Mouse (Mus musculus): ENCODE data around the gene Kdm3a. TPM values are rescaled to one million over a fixed set of nuclear protein-coding genes. Genes with fewer than 3 reads are reported as not detected.

The Kdm3a gene
- 62.3 and 67.8 TPM in 2 replicates for polyA plus RNA-seq (2016; fragmentation: Nextera tagmentation; extraction: Ambion mirVana)

DNA sequence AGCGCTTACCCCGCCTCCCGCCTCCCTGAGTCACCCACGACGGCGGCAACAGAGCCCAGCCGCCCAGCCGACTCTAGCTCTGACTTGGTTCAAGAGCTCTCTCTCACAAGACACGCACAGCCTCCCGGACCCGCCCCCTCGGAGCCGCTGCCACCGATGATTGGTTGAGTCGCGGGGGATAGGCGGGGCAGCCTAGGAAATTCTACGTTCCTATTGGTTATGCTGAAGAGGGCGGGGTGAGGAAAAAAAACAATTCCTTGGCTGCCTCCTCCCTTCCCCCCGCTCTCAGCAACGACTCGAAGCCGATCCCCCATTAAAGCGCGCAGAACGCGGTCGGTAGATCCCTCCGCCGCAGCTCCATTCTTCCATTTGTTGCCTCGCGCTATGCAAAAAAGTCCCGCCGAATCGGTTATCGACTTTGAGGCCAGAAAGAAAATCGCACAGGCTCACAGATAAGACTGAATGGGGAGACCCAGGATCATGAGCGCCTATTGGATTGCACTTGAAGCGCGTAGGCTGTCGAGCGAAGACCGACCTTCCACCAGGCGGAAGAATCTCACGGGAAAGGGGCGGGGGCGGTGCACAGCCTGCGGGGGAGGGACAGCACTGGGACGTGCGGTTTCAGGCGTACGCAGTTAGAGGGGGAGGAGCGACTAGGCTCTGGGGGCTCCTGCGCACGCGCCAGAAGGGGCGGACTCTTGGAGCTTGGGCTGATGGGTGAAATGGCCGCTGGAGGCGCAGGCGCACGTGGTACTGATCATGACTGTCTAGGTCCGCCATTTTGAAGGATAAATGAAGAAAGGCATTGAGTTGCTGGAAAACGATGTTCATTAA, at the start of gene Kdm3a:
Gene Kdm3a (minus strand): TSS at position 162 of the 834 bp plus-strand sequence.
- under 1% methylated on average over 61 of the region's 63 CpGs for whole genome bisulfite sequencing
- H3K36me3 ChIP-seq: peaks cover 8% of the 10 kb centered on the region; the same call in 1 of the 2 replicates
- H3K9ac ChIP-seq: peak within 1 kb of the TSS; percentile 84
- H3K27ac ChIP-seq: peak within 1 kb of the TSS; percentile 99
- peak within 1 kb of the TSS; percentile 80 for H3K4me2 ChIP-seq (replicated peaks)
- H3K9me3 ChIP-seq: no peaks in the 10 kb centered on the region
- ATAC-seq (ENCODE audit: insufficient number of reproducible peaks, insufficient read depth, low FRiP score, low TSS enrichment): peak; percentile 95
- peaks cover 23% of the 10 kb centered on the region for H3K4me1 ChIP-seq
- peak within 1 kb of the TSS; percentile 78 for H3K4me3 ChIP-seq
- no peaks in the 10 kb centered on the region for H3K27me3 ChIP-seq

DNA sequence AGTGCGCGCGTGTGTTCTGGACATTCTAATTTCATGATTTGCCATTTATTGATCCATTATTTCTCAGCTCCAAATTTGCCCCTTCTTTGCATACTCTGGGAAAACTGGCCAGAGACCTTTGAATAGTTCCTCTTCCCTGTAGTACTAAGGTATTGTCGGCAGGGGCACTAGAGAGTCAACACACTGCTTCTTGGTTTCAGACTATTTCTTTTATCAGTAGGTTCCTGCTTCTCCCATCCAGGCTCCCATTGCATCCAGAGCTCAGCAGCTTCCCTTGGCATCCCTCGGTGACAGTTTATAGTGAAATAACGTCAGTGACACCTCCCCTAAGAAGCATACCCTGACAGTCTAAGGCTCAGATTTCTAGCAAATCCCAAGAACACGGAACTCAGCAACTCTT, 46.1 kb upstream of the Kdm3a start:
- no peak overlapping the region for H3K4me3 ChIP-seq
- H3K4me2 ChIP-seq (replicated peaks): no peak overlapping the region
- H3K27me3 ChIP-seq: peaks cover 3% of the 10 kb centered on the region; the same call in 1 of the 2 replicates
- 67% methylated on average over 7 of the region's 7 CpGs for WGBS
- no peak overlapping the region for H3K27ac ChIP-seq
- no peaks in the 10 kb centered on the region for H3K4me1 ChIP-seq
- ATAC-seq (ENCODE audit: insufficient number of reproducible peaks, insufficient read depth, low FRiP score, low TSS enrichment): no peak
- H3K9ac ChIP-seq: no peak overlapping the region
- no peaks in the 10 kb centered on the region for H3K36me3 ChIP-seq
- H3K9me3 ChIP-seq: no peaks in the 10 kb centered on the region

DNA sequence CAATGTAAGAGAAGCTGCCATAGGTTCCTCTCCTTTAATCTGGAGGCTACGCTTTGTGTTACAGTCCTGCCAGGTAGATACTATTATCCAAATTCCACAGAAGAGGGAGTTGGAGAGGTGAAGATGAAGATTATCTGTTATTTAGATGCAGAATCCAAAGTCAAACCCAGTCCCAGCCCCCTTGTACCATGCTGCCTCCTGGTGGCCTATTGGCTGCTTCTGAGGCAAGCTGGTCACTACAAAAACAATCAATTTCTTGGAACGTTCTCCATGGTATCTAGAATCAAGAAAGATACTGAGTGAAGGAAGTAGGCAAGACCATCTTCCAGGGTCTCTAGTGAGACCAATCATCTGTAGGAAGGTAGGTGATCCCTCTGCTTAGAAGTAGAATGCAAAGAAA, 40.4 kb upstream of the Kdm3a start:
- 69% methylated on average over 2 of the region's 2 CpGs for WGBS
- Histone ChIP-seq H3K27ac (no peak overlapping the region), H3K4me1 (no peaks in the 10 kb centered on the region), H3K4me2 (replicated peaks) (no peak overlapping the region), H3K36me3 (no peaks in the 10 kb centered on the region), H3K4me3 (no peak overlapping the region), H3K9me3 (no peaks in the 10 kb centered on the region), H3K9ac (no peak overlapping the region), H3K27me3 (peaks cover 3% of the 10 kb centered on the region; the same call in 1 of the 2 replicates)
- ATAC-seq (ENCODE audit: insufficient number of reproducible peaks, insufficient read depth, low FRiP score, low TSS enrichment): no peak

DNA sequence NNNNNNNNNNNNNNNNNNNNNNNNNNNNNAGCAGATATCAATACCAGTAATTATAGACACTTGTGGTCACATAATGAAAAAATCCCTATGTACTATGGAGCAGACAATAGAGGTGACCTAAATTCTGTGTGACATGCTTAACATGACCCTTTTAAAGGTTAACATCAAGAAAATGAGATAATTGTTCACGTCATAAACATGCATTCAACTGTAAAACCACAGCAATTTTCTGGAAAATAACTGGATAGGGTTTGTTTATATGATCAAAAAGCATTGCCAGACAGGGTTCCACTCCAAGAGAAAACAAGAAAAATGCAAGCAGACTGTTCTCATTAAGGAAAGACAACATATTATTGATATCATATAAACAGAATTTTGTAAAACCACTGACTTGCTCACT, 31.7 kb upstream of the Kdm3a start:
- Histone ChIP-seq H3K4me3 (no peak overlapping the region), H3K36me3 (no peaks in the 10 kb centered on the region), H3K4me1 (no peaks in the 10 kb centered on the region), H3K27ac (no peak overlapping the region), H3K4me2 (replicated peaks) (no peak overlapping the region), H3K9me3 (no peaks in the 10 kb centered on the region), H3K27me3 (peaks cover 6% of the 10 kb centered on the region; the same call in 1 of the 2 replicates), H3K9ac (no peak overlapping the region)
- 46% methylated on average over 1 of the region's 1 CpGs for WGBS
- no peak for ATAC-seq (ENCODE audit: insufficient number of reproducible peaks, insufficient read depth, low FRiP score, low TSS enrichment)

DNA sequence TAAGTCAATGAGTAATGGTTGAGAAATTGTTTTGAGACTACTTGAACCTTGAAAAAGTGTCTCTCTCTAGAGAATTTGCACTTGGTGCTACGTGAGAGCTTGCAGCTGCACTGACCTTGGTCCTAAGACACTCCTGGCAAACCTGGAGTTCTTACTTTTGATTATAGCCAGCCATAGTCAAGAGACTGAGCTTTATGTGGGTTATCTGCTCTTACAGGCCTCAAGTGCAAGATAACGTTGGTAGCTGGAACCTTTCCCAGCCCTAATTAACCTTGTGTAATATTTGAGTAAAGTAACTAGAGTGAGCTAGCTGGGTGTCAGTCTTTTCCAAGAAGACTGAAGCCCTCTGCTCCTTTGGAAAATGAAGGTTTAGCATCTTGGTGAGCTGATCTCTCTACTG, 25.5 kb upstream of the Kdm3a start:
- no peaks in the 10 kb centered on the region for H3K36me3 ChIP-seq
- H3K4me1 ChIP-seq: no peaks in the 10 kb centered on the region
- no peak overlapping the region for H3K4me3 ChIP-seq
- no peak overlapping the region for H3K4me2 ChIP-seq (replicated peaks)
- H3K27ac ChIP-seq: no peak overlapping the region
- H3K9ac ChIP-seq: no peak overlapping the region
- no peak for ATAC-seq (ENCODE audit: insufficient number of reproducible peaks, insufficient read depth, low FRiP score, low TSS enrichment)
- H3K27me3 ChIP-seq: peaks cover 6% of the 10 kb centered on the region; the same call in 1 of the 2 replicates
- 66% methylated on average over 2 of the region's 2 CpGs for WGBS
- H3K9me3 ChIP-seq: no peaks in the 10 kb centered on the region

DNA sequence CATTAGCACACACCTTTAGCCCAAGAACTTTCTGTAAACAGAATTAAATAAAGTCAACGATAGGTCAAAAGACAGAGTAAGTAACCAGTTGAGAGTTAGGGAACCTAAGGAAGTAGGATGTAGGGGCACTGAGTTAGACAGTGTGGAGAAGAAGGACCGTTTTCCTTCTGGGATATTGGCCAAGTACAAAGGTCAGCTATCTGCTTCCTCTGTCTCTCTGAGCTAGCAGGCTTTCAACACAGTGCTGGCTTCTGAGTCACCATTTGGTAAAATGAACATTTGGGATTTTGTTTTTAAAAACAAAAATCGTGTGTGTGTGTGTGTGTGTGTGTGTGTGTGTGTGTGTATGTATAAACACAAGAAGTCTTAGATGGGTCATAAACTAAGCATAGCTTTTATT, 23.0 kb upstream of the Kdm3a start:
- ATAC-seq (ENCODE audit: insufficient number of reproducible peaks, insufficient read depth, low FRiP score, low TSS enrichment): no peak
- no peak overlapping the region for H3K9ac ChIP-seq
- no peak overlapping the region for H3K4me2 ChIP-seq (replicated peaks)
- no peak overlapping the region for H3K4me3 ChIP-seq
- no peaks in the 10 kb centered on the region for H3K36me3 ChIP-seq
- no peaks in the 10 kb centered on the region for H3K4me1 ChIP-seq
- no peak overlapping the region for H3K27ac ChIP-seq
- no peaks in the 10 kb centered on the region for H3K9me3 ChIP-seq
- no peaks in the 10 kb centered on the region for H3K27me3 ChIP-seq
- WGBS: 79% methylated on average over 3 of the region's 3 CpGs

DNA sequence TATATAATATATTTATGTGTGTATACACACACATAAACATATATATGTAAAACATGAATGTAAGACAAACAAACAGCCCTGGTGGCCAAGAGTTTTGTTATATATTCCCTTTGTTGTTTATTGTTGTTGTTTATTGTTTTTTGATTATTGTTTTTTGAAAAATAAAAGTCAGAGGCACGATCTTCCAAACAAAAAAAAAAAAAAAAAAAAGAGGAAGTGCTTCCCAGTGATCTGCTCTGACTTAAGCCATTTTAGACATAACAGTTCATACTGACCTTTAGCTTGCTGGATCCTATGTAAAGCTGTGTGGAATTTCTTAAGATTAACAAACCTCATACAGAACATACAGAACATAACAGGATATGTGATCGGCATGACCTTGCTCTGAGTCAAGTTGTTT, 19.1 kb upstream of the Kdm3a start:
- no peak for ATAC-seq (ENCODE audit: insufficient number of reproducible peaks, insufficient read depth, low FRiP score, low TSS enrichment)
- 88% methylated on average over 2 of the region's 2 CpGs for WGBS

DNA sequence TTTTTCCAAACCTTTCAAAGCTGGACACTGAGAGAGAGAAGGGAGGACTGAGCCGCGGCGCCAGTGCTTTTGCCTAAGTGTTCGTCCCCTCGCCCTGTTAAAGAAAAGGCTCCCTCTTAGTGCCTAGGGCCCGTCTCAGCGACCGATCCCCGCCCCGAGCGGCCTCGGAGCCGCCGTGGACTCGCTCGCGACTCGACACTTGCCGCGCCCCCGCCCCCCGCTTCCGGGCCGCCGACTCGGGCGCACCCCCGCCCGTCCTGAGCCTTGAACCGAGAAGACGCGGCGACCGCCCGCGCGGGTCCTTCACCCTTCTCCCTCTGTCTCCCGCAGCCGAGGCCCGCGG, 333 bp downstream of the Kdm3a start:
- peaks cover 8% of the 10 kb centered on the region; the same call in 1 of the 2 replicates for H3K36me3 ChIP-seq
- WGBS: under 1% methylated on average over 39 of the region's 41 CpGs
- peak overlapping the region; percentile 84 for H3K9ac ChIP-seq
- H3K4me3 ChIP-seq: peak overlapping the region; percentile 78
- no peaks in the 10 kb centered on the region for H3K27me3 ChIP-seq
- H3K27ac ChIP-seq: peak overlapping the region; percentile 99
- H3K9me3 ChIP-seq: no peaks in the 10 kb centered on the region
- peak overlapping the region; percentile 80 for H3K4me2 ChIP-seq (replicated peaks)
- peak; percentile 17; the same call in 1 of the 2 replicates for ATAC-seq (ENCODE audit: insufficient number of reproducible peaks, insufficient read depth, low FRiP score, low TSS enrichment)
- H3K4me1 ChIP-seq: peaks cover 23% of the 10 kb centered on the region

More for the DNA sequence above, 19.1 kb upstream of the Kdm3a start:
- Histone ChIP-seq H3K27me3 (no peaks in the 10 kb centered on the region), H3K4me1 (no peaks in the 10 kb centered on the region), H3K4me2 (replicated peaks) (no peak overlapping the region), H3K9ac (no peak overlapping the region), H3K9me3 (no peaks in the 10 kb centered on the region), H3K36me3 (no peaks in the 10 kb centered on the region), H3K27ac (no peak overlapping the region), H3K4me3 (no peak overlapping the region)

DNA sequence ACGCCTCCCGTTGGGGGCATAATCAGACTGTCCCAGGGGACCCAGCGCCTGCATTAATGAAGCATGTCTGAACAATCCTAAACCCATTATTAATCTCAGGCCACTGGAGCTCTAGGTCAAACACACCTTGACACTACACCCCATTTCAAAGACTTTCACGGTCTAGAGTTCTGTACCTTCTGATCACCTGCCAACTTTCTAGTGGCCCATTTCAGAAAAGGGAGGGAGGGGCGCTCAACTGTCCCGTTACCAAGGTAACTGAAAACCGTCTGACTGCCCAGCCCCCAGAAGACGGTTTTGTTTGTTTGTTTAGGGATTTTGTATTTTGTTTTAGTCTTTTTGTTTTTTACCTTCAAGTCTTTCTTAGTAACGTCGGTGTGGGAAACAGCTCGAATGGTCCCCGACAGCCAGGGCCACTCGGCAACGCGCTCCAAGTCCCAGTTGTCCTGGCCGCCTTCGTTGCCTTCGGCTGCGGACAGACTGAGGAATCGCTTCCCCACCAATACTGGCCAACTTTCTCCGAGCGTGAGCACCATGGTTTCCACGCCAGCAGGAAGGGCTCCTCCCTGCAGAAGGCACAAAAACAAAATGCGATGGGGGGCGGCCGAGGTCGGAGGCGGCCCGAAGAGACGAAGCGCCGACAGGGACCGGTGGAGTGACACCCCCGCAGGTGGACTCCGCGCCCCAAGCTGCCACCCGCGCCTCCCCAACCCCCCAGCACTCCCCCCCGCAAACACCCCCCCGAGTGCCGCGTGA, 906 bp downstream of the Kdm3a start:
- H3K9me3 ChIP-seq: no peaks in the 10 kb centered on the region
- 3% methylated on average over 42 of the region's 42 CpGs for WGBS
- H3K36me3 ChIP-seq: peaks cover 12% of the 10 kb centered on the region
- H3K4me3 ChIP-seq: peak overlapping the region; percentile 78
- peak overlapping the region; percentile 99 for H3K27ac ChIP-seq
- H3K27me3 ChIP-seq: no peaks in the 10 kb centered on the region
- H3K4me2 ChIP-seq (replicated peaks): peak overlapping the region; percentile 80
- H3K4me1 ChIP-seq: peaks cover 23% of the 10 kb centered on the region
- H3K9ac ChIP-seq: peak overlapping the region; percentile 84
- no peak; the same call in 1 of the 2 replicates for ATAC-seq (ENCODE audit: insufficient number of reproducible peaks, insufficient read depth, low FRiP score, low TSS enrichment)

DNA sequence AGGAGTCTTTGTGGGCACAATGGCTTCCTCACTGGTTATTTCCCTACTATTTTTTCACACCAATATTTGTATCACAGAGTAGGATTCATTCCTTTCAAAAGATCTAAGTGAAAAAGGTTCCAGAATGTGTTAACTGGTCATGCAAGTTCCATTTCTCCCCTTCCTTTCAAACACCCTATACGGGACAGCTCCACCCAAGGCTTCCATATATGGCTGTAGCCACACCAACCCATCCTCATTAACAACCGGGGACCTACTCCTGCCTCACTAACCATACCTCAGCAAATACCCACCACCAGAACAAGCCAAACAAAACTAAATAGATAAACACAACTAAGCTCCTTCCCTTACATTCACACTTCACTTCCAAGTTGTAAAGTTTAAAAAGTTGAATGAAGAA, 1.6 kb downstream of the Kdm3a start:
- Histone ChIP-seq H3K9ac (no peak overlapping the region), H3K27ac (no peak overlapping the region), H3K27me3 (no peaks in the 10 kb centered on the region), H3K4me3 (peak overlapping the region; percentile 78), H3K9me3 (no peaks in the 10 kb centered on the region), H3K4me2 (replicated peaks) (peak overlapping the region; percentile 80), H3K36me3 (peaks cover 18% of the 10 kb centered on the region), H3K4me1 (peaks cover 23% of the 10 kb centered on the region)
- 12% methylated on average over 2 of the region's 2 CpGs for WGBS
- no peak for ATAC-seq (ENCODE audit: insufficient number of reproducible peaks, insufficient read depth, low FRiP score, low TSS enrichment)

DNA sequence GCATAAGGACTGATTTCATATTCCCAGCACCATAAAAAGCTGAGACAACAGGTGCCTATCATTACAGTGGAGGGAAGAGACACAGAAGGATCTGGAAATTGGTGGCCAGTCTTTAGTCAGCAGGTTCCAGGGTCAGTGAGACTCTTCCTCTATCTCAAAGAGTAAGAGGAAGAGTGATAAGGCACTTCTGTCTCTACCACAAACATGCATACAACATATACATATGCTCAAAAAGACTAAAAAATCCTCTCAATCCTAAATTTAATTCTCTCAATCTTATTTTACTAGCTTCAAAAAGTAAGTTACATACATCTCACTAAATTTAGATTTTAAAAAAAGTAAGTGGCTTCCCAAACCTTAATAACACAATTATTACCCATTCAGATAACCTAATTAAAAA, 5.5 kb downstream of the Kdm3a start:
- Histone ChIP-seq H3K4me1 (peaks cover 34% of the 10 kb centered on the region), H3K9me3 (no peaks in the 10 kb centered on the region), H3K36me3 (peaks cover 44% of the 10 kb centered on the region), H3K27ac (no peak overlapping the region), H3K27me3 (no peaks in the 10 kb centered on the region), H3K4me2 (replicated peaks) (no peak overlapping the region), H3K9ac (no peak overlapping the region), H3K4me3 (no peak overlapping the region)
- no peak for ATAC-seq (ENCODE audit: insufficient number of reproducible peaks, insufficient read depth, low FRiP score, low TSS enrichment)

DNA sequence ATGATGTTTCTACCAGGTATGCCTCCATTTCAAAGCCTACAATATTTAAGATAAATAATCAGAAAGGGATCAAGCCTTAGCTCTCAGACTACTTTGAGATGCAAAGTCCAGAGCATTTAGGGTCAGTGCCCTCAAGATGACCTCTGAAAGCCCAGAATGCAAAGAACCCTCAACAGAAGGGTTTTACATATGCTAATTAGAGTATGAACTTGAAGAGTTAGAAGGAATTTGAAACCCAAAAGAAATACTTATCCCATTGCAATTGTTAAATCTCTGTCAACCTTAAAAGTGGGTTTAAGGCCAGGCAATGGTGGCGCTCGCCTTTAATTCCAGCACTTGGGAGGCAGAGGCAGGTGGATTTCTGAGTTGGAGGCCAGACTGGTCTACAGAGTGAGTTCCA, 6.8 kb downstream of the Kdm3a start:
- H3K9ac ChIP-seq: no peak overlapping the region
- peaks cover 49% of the 10 kb centered on the region for H3K36me3 ChIP-seq
- no peak overlapping the region for H3K4me2 ChIP-seq (replicated peaks)
- 91% methylated on average over 2 of the region's 2 CpGs for WGBS
- H3K4me3 ChIP-seq: no peak overlapping the region
- no peak for ATAC-seq (ENCODE audit: insufficient number of reproducible peaks, insufficient read depth, low FRiP score, low TSS enrichment)
- no peak overlapping the region for H3K27ac ChIP-seq
- no peaks in the 10 kb centered on the region for H3K9me3 ChIP-seq
- H3K4me1 ChIP-seq: peaks cover 28% of the 10 kb centered on the region
- no peaks in the 10 kb centered on the region for H3K27me3 ChIP-seq
